Mouse (Mus musculus): Measurements from ENCODE around the gene Fgfr2.
A peak's percentile ranks its signal among the peaks of the same experiment; 100 is the strongest.
"Not testable (repeated sequence)": the region's sequence is repeated elsewhere in the genome, so short reads cannot be mapped to it uniquely, and the experiment has no call there.

Gene Fgfr2

GRCm38 (mm10) chr7:132568817-132569216 lies 554.3 kb downstream of the Fgfr2 start:
- no peak for DNase-seq (ENCODE audit: inconsistent age in 2 of 2, low spot score in 1 of 2)

GRCm38 (mm10) chr7:132565831-132566230 lies 557.3 kb downstream of the Fgfr2 start:
- no peak for DNase-seq (ENCODE audit: inconsistent age in 2 of 2, low spot score in 1 of 2)

- no peak for DNase-seq (ENCODE audit: inconsistent age in 2 of 2, low spot score in 1 of 2)
These were observed 563.9 kb downstream of the Fgfr2 start for GRCm38 (mm10) chr7:132559138-132559766.

- DNase-seq (ENCODE audit: inconsistent age in 2 of 2, low spot score in 1 of 2): no peak
These were observed 564.9 kb downstream of the Fgfr2 start for GRCm38 (mm10) chr7:132558141-132558736.

- no peak for DNase-seq (ENCODE audit: inconsistent age in 2 of 2, low spot score in 1 of 2)
These were observed 566.6 kb downstream of the Fgfr2 start for GRCm38 (mm10) chr7:132556575-132556974.

- DNase-seq (ENCODE audit: inconsistent age in 2 of 2, low spot score in 1 of 2): no peak
These were observed 567.2 kb downstream of the Fgfr2 start for GRCm38 (mm10) chr7:132555911-132556310.

GRCm38 (mm10) chr7:132554091-132554490 lies 569.1 kb downstream of the Fgfr2 start:
- no peak for DNase-seq (ENCODE audit: inconsistent age in 2 of 2, low spot score in 1 of 2)

- DNase-seq (ENCODE audit: inconsistent age in 2 of 2, low spot score in 1 of 2): peak; percentile 96 to 98
These were observed 571.6 kb downstream of the Fgfr2 start for GRCm38 (mm10) chr7:132551351-132552126.

GRCm38 (mm10) chr7:132547126-132547525 lies 576.0 kb downstream of the Fgfr2 start:
- no peak for DNase-seq (ENCODE audit: inconsistent age in 2 of 2, low spot score in 1 of 2)

GRCm38 (mm10) chr7:132542427-132542826 lies 580.7 kb downstream of the Fgfr2 start:
- no peak for DNase-seq (ENCODE audit: inconsistent age in 2 of 2, low spot score in 1 of 2)

GRCm38 (mm10) chr7:132541566-132541965 lies 581.6 kb downstream of the Fgfr2 start:
- no peak for DNase-seq (ENCODE audit: inconsistent age in 2 of 2, low spot score in 1 of 2)

- DNase-seq (ENCODE audit: inconsistent age in 2 of 2, low spot score in 1 of 2): no peak
These were observed 582.6 kb downstream of the Fgfr2 start for GRCm38 (mm10) chr7:132540597-132540996.

- no peak for DNase-seq (ENCODE audit: inconsistent age in 2 of 2, low spot score in 1 of 2)
These were observed 593.9 kb downstream of the Fgfr2 start for GRCm38 (mm10) chr7:132529206-132529605.

GRCm38 (mm10) chr7:132513419-132513982 lies 609.6 kb downstream of the Fgfr2 start:
- peak in 1 of 2 experiments; percentile 20 for DNase-seq (ENCODE audit: inconsistent age in 2 of 2, low spot score in 1 of 2)

- DNase-seq (ENCODE audit: inconsistent age in 2 of 2, low spot score in 1 of 2): no peak
These were observed 614.0 kb downstream of the Fgfr2 start for GRCm38 (mm10) chr7:132509110-132509509.

GRCm38 (mm10) chr7:132507361-132507760 lies 615.8 kb downstream of the Fgfr2 start:
- peak in 1 of 2 experiments; percentile 35 for DNase-seq (ENCODE audit: inconsistent age in 2 of 2, low spot score in 1 of 2)

GRCm38 (mm10) chr7:132506226-132506625 lies 616.9 kb downstream of the Fgfr2 start:
- no peak for DNase-seq (ENCODE audit: inconsistent age in 2 of 2, low spot score in 1 of 2)

- DNase-seq (ENCODE audit: inconsistent age in 2 of 2, low spot score in 1 of 2): not testable (repeated sequence)
These were observed 620.7 kb downstream of the Fgfr2 start for GRCm38 (mm10) chr7:132502445-132502844.

GRCm38 (mm10) chr7:132497142-132497541 lies 626.0 kb downstream of the Fgfr2 start:
- no peak for DNase-seq (ENCODE audit: inconsistent age in 2 of 2, low spot score in 1 of 2)

- DNase-seq (ENCODE audit: inconsistent age in 2 of 2, low spot score in 1 of 2): no peak
These were observed 628.9 kb downstream of the Fgfr2 start for GRCm38 (mm10) chr7:132494263-132494662.

GRCm38 (mm10) chr7:132493632-132494031 lies 629.5 kb downstream of the Fgfr2 start:
- no peak for DNase-seq (ENCODE audit: inconsistent age in 2 of 2, low spot score in 1 of 2)

GRCm38 (mm10) chr7:132491902-132492301 lies 631.2 kb downstream of the Fgfr2 start:
- DNase-seq (ENCODE audit: inconsistent age in 2 of 2, low spot score in 1 of 2): no peak
